Mouse (Mus musculus): ENCODE results near the gene Rps6ka1. TPM values are rescaled to one million over a fixed set of nuclear protein-coding genes. Genes with fewer than 3 reads are reported as not detected.

Gene Rps6ka1
- total and polyA plus RNA-seq, 2 experiments from 2014 or later: 20.4 to 30.9 TPM

GRCm38 (mm10) chr4:133804401-133805263 is 83.0 kb downstream of the Rps6ka1 start:
- Histone ChIP-seq H3K27me3 (ENCODE audit: insufficient read depth, low read length) (no peaks in the 10 kb centered on the region), H3K9me3 (ENCODE audit: low read length) (no peaks in the 10 kb centered on the region), H3K4me2 (ENCODE audit: low read depth, low read length, poor library complexity, severe bottlenecking) (no peak overlapping the region), H3K4me3 (ENCODE audit: low read depth, low read length) (no peak overlapping the region), H3K4me1 (ENCODE audit: insufficient read depth, low read length) (no peaks in the 10 kb centered on the region), H3K27ac (ENCODE audit: low read depth, low read length) (no peak overlapping the region), H3K36me3 (ENCODE audit: insufficient read depth, low read length) (no peaks in the 10 kb centered on the region), H3K9ac (replicated peaks; ENCODE audit: low read length, poor library complexity, severe bottlenecking) (no peak overlapping the region)
- DNase-seq (ENCODE audit: low spot score) (no peak), ATAC-seq (ENCODE audit: low FRiP score) (no peak)
- TF ChIP-seq CTCF (IDR thresholded peaks at IDR 0.05): no peak
- WGBS: 74% methylated on average over 15 of the region's 15 CpGs

DNA sequence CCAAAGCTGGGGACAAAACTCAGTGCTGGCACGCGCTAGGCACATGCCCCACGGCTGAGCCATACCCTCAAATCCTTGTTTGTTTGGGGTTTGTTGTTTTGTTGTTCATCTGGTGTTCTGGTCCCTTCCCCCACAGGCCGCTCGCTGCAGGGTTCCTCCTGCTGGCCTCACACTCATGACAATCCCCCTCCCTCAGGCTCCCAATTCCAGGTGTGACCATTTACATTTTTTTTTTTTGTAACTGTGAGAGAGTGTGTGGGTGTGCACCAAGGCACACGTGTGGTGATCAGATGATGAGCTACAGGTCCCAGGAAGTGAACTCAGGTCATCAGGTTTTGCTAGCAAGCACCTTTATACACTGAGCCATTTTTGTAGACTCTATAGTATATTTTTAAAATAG is 87.0 kb downstream of the Rps6ka1 start:
- 34% methylated on average over 6 of the region's 6 CpGs for WGBS
- no peaks in the 10 kb centered on the region for H3K27me3 ChIP-seq (ENCODE audit: insufficient read depth, low read length)
- H3K36me3 ChIP-seq (ENCODE audit: insufficient read depth, low read length): no peaks in the 10 kb centered on the region
- no peaks in the 10 kb centered on the region for H3K9me3 ChIP-seq (ENCODE audit: low read length)
- H3K4me1 ChIP-seq (ENCODE audit: insufficient read depth, low read length): no peaks in the 10 kb centered on the region
- no peak overlapping the region for H3K4me3 ChIP-seq (ENCODE audit: low read depth, low read length)
- no peak overlapping the region for H3K9ac ChIP-seq (replicated peaks; ENCODE audit: low read length, poor library complexity, severe bottlenecking)
- DNase-seq (ENCODE audit: low spot score) (no peak), ATAC-seq (ENCODE audit: low FRiP score) (no peak)
- H3K4me2 ChIP-seq (ENCODE audit: low read depth, low read length, poor library complexity, severe bottlenecking): no peak overlapping the region
- no peak for TF ChIP-seq CTCF (IDR thresholded peaks at IDR 0.05)
- H3K27ac ChIP-seq (ENCODE audit: low read depth, low read length): no peak overlapping the region

Other genes with a start within 250 kb of the Rps6ka1 start
- 19.2 and 26.7 TPM in 2 replicates for gene Zdhhc18, start 237.6 kb downstream of the Rps6ka1 start, total RNA-seq (2014; rRNA removed)
- 5.9 and 7.3 TPM in 2 replicates for gene Zdhhc18, start 237.6 kb downstream of the Rps6ka1 start, polyA plus RNA-seq (2015; fragmentation: Nextera tagmentation; extraction: Ambion mirVana)
- 8.9 and 15.9 TPM in 2 replicates for gene Pigv, start 215.2 kb downstream of the Rps6ka1 start, total RNA-seq (2014; rRNA removed)
- 13.5 and 14.8 TPM in 2 replicates for gene Pigv, start 215.2 kb downstream of the Rps6ka1 start, polyA plus RNA-seq (2015; fragmentation: Nextera tagmentation; extraction: Ambion mirVana)
- gene Arid1a, start 131.0 kb downstream of the Rps6ka1 start, total RNA-seq (2014; rRNA removed): 59.1 and 66.2 TPM in 2 replicates
- gene Arid1a, start 131.0 kb downstream of the Rps6ka1 start, polyA plus RNA-seq (2015; fragmentation: Nextera tagmentation; extraction: Ambion mirVana): 16.7 and 19.5 TPM in 2 replicates
- 231 and 262 TPM in 2 replicates for gene Hmgn2, start 80.9 kb upstream of the Rps6ka1 start, total RNA-seq (2014; rRNA removed)
- gene Hmgn2, start 80.9 kb upstream of the Rps6ka1 start, polyA plus RNA-seq (2015; fragmentation: Nextera tagmentation; extraction: Ambion mirVana): 858 and 919 TPM in 2 replicates
- 45.6 and 46.2 TPM in 2 replicates for gene Dhdds, start 113.1 kb upstream of the Rps6ka1 start, total RNA-seq (2014; rRNA removed)
- gene Dhdds, start 113.1 kb upstream of the Rps6ka1 start, polyA plus RNA-seq (2015; fragmentation: Nextera tagmentation; extraction: Ambion mirVana): 38.3 and 42.6 TPM in 2 replicates
- gene Lin28a, start 131.0 kb upstream of the Rps6ka1 start, total RNA-seq (2014; rRNA removed): 0.05 and 0.57 TPM in 2 replicates
- gene Lin28a, start 131.0 kb upstream of the Rps6ka1 start, polyA plus RNA-seq (2015; fragmentation: Nextera tagmentation; extraction: Ambion mirVana): 0.04 and 0.13 TPM in 2 replicates
- not detected in 2 replicates for gene Zfp683, start 166.0 kb upstream of the Rps6ka1 start, total RNA-seq (2014; rRNA removed)
- not detected in 2 replicates for gene Zfp683, start 166.0 kb upstream of the Rps6ka1 start, polyA plus RNA-seq (2015; fragmentation: Nextera tagmentation; extraction: Ambion mirVana)
- 4.2 and 4.5 TPM in 2 replicates for gene Crybg2, start 173.0 kb upstream of the Rps6ka1 start, total RNA-seq (2014; rRNA removed)
- 7.7 and 8.4 TPM in 2 replicates for gene Crybg2, start 173.0 kb upstream of the Rps6ka1 start, polyA plus RNA-seq (2015; fragmentation: Nextera tagmentation; extraction: Ambion mirVana)
- 0.66 TPM in 1 of 2 replicates, not detected in the other for gene Cd52, start 207.3 kb upstream of the Rps6ka1 start, total RNA-seq (2014; rRNA removed)
- gene Cd52, start 207.3 kb upstream of the Rps6ka1 start, polyA plus RNA-seq (2015; fragmentation: Nextera tagmentation; extraction: Ambion mirVana): 2.0 and 2.7 TPM in 2 replicates
- gene Ubxn11, start 214.8 kb upstream of the Rps6ka1 start, total RNA-seq (2014; rRNA removed): 4.9 and 8.4 TPM in 2 replicates
- gene Ubxn11, start 214.8 kb upstream of the Rps6ka1 start, polyA plus RNA-seq (2015; fragmentation: Nextera tagmentation; extraction: Ambion mirVana): 11.2 and 13.7 TPM in 2 replicates
- gene Sh3bgrl3, start 241.0 kb upstream of the Rps6ka1 start, total RNA-seq (2014; rRNA removed): 162 and 224 TPM in 2 replicates
- gene Sh3bgrl3, start 241.0 kb upstream of the Rps6ka1 start, polyA plus RNA-seq (2015; fragmentation: Nextera tagmentation; extraction: Ambion mirVana): 565 and 583 TPM in 2 replicates

All from midbrain, postnatal 0 days (tissue).